Mouse (Mus musculus) bone marrow, adult 2 months (tissue): Measurements from ENCODE around the gene Chd9. TPM values are rescaled to one million over a fixed set of nuclear protein-coding genes. Genes with fewer than 3 reads are reported as not detected.

Experiments used
- H3K27ac ChIP-seq: fragments of 200-500 bp; 2 replicates; pipeline ENCODE4 v1.5.1; 2012; ENCODE audit warnings: low read depth, mild to moderate bottlenecking, control low read depth, inconsistent platforms, low read length; ENCODE audit not compliant: control insufficient read depth, poor library complexity, insufficient read depth
- H3K4me1 ChIP-seq: fragments of 200-500 bp; 2 replicates; pipeline ENCODE4 v1.6.1; 2011; ENCODE audit warnings: low read length; ENCODE audit not compliant: control insufficient read depth, insufficient read depth
- H3K4me3 ChIP-seq: fragments of 200-500 bp; replicated peaks from 2 replicates; pipeline ENCODE3; 2011; ENCODE audit warnings: mild to moderate bottlenecking, low read depth, low read length, control low read depth; ENCODE audit not compliant: control insufficient read depth
- CTCF ChIP-seq: fragments of 200-500 bp; IDR thresholded peaks from 2 replicates; pipeline ENCODE4 v1.5.1; 2011; ENCODE audit warnings: low read length, control low read depth; ENCODE audit not compliant: control insufficient read depth, insufficient read depth
- POLR2A ChIP-seq: fragments of 200-500 bp; IDR thresholded peaks from 2 replicates; pipeline ENCODE4 v1.6.1; 2011; ENCODE audit warnings: low read depth, mild to moderate bottlenecking, control low read depth, low read length, borderline replicate concordance; ENCODE audit not compliant: control insufficient read depth
- WGBS: fragments of 180-500 bp; shearing (Covaris S2); methylation state at CpG from one replicate; pipeline ENCODE4 v1.1.7; 2018; 5-methylcytosine and 5-hydroxymethylcytosine counted together
- polyA plus RNA-seq: library from polyadenylated mRNA; stranded (reverse); fragments of >200 nt; gene quantifications from 2 replicates; pipeline ENCODE4 v1.2.4, GENCODE M21; 2011; ENCODE audit warnings: low replicate concordance; ENCODE audit not compliant: missing spikeins, insufficient read depth, insufficient read length

The Chd9 gene
- polyA plus RNA-seq, 1 experiment, result 60.6 TPM

- TF ChIP-seq POLR2A (no peak), CTCF (no peak)
- H3K4me3 ChIP-seq, result no peak within 1 kb of the TSS
- H3K4me1 ChIP-seq, result no peaks in the 10 kb centered on the region; the same call in 1 of the 2 replicates
- WGBS, result 58% methylated on average over 2 of the region's 2 CpGs
- no peak within 1 kb of the TSS for H3K27ac ChIP-seq
Measured at GRCm38 (mm10) chr8:90817293-90817692, 10.9 kb upstream of the Chd9 start, which contains the start of gene Gm19935. TSS of gene Gm19935 (minus strand) at chr8:90817393.

- Histone ChIP-seq H3K27ac (no peak overlapping the region), H3K4me1 (no peaks in the 10 kb centered on the region; the same call in 1 of the 2 replicates), H3K4me3 (no peak overlapping the region)
- WGBS, result 48% methylated on average over 9 of the region's 9 CpGs
- TF ChIP-seq CTCF (no peak), POLR2A (no peak)
Measured at GRCm38 (mm10) chr8:90819561-90820320, 8.4 kb upstream of the Chd9 start.

GRCm38 (mm10) chr8:90820321-90820696 is 7.8 kb upstream of the Chd9 start:
- 26% methylated on average over 4 of the region's 4 CpGs for WGBS
- no peaks in the 10 kb centered on the region; the same call in 1 of the 2 replicates for H3K4me1 ChIP-seq
- no peak overlapping the region for H3K4me3 ChIP-seq
- TF ChIP-seq CTCF, result no peak
- no peak for TF ChIP-seq POLR2A
- H3K27ac ChIP-seq, result no peak overlapping the region

- TF ChIP-seq CTCF (no peak), POLR2A (no peak)
- H3K4me1 ChIP-seq, result no peaks in the 10 kb centered on the region; the same call in 1 of the 2 replicates
- WGBS, result 19% methylated on average over 11 of the region's 11 CpGs
- no peak overlapping the region for H3K4me3 ChIP-seq
- H3K27ac ChIP-seq, result no peak overlapping the region
Measured at GRCm38 (mm10) chr8:90822443-90822842, 5.7 kb upstream of the Chd9 start.

GRCm38 (mm10) chr8:90825459-90825871 is 2.7 kb upstream of the Chd9 start:
- Histone ChIP-seq H3K4me3 (no peak overlapping the region), H3K27ac (no peak overlapping the region), H3K4me1 (no peaks in the 10 kb centered on the region; the same call in 1 of the 2 replicates)
- 62% methylated on average over 9 of the region's 9 CpGs for WGBS
- TF ChIP-seq CTCF (no peak), POLR2A (no peak)

- 7% methylated on average over 11 of the region's 11 CpGs for WGBS
- no peak for TF ChIP-seq CTCF
- TF ChIP-seq POLR2A, result no peak; the same call in 1 of the 2 replicates
- H3K27ac ChIP-seq, result peak overlapping the region; percentile 50
Measured at GRCm38 (mm10) chr8:90828987-90829740, 1.0 kb downstream of the Chd9 start.

GRCm38 (mm10) chr8:90829825-90830224 is 1.7 kb downstream of the Chd9 start:
- Histone ChIP-seq H3K27ac (no peak overlapping the region), H3K4me1 (peaks cover 3% of the 10 kb centered on the region; the same call in 1 of the 2 replicates), H3K4me3 (no peak overlapping the region)
- TF ChIP-seq CTCF (no peak), POLR2A (no peak)
- WGBS, result 75% methylated on average over 1 of the region's 1 CpGs

More at GRCm38 (mm10) chr8:90828987-90829740, 1.0 kb downstream of the Chd9 start:
- Histone ChIP-seq H3K4me1 (peaks cover 2% of the 10 kb centered on the region; the same call in 1 of the 2 replicates), H3K4me3 (peak overlapping the region; percentile 74)

GRCm38 (mm10) chr8:90830980-90831379 is 2.8 kb downstream of the Chd9 start:
- no peak overlapping the region for H3K4me3 ChIP-seq
- no peak overlapping the region for H3K27ac ChIP-seq
- peaks cover 3% of the 10 kb centered on the region; the same call in 1 of the 2 replicates for H3K4me1 ChIP-seq
- no peak for TF ChIP-seq POLR2A
- TF ChIP-seq CTCF, result no peak
- 30% methylated on average over 8 of the region's 8 CpGs for WGBS
